Mouse (Mus musculus): ENCODE data around the gene Atp8a1.

The Atp8a1 gene

DNA sequence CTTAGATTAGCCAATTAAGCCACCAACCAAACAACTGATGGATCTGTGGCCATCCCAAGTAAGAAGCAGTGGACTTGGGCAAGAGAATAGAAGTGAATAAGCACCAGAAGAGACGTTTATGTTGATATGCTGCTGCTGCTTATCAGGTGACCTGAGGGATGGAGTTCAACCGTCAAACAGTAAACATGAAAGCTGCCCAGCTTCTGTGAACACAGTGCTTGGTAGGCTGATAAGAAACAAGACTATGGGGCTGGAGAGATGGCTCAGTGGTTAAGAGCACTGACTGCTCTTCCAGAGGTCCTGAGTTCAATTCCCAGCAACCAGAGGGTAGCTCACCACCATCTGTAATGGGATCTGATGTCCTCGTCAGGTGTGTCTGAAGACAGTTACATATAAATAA lies 168.4 kb downstream of the Atp8a1 start:
- DNase-seq (ENCODE audit: low spot score in 2 of 2) = no peak

- DNase-seq (ENCODE audit: low spot score in 2 of 2) = no peak
These were observed 174.2 kb downstream of the Atp8a1 start for GRCm38 (mm10) chr5:67673008-67673407.

GRCm38 (mm10) chr5:67670158-67670557 lies 177.1 kb downstream of the Atp8a1 start:
- no peak for DNase-seq (ENCODE audit: low spot score in 2 of 2)

DNA sequence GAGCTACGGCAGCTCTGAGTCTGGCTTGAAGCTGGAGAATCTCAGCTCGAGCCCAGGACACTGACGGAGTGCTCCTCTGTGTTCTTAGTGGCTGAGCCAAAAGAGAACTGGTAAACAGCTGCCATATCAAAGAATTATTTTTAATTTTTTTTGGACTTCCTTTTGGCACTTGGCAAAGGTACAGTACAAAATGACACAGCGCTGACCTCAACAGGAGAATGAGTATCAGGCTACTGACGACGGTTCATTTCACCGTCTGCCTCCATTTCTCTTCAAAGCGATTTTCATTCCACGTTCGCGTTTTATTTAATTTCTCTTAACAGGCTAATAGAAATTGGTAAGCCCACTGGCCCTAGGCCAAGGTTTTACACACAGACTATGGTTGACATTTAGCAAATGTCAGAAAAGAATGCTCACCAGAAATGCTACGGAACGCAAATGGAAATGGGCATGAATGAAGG lies 177.8 kb downstream of the Atp8a1 start:
- DNase-seq (ENCODE audit: low spot score in 2 of 2) = no peak

GRCm38 (mm10) chr5:67662715-67663114 lies 184.5 kb downstream of the Atp8a1 start:
- no peak for DNase-seq (ENCODE audit: low spot score in 2 of 2)

- DNase-seq (ENCODE audit: low spot score in 2 of 2) = no peak
These were observed 187.4 kb downstream of the Atp8a1 start for GRCm38 (mm10) chr5:67659864-67660263.

DNA sequence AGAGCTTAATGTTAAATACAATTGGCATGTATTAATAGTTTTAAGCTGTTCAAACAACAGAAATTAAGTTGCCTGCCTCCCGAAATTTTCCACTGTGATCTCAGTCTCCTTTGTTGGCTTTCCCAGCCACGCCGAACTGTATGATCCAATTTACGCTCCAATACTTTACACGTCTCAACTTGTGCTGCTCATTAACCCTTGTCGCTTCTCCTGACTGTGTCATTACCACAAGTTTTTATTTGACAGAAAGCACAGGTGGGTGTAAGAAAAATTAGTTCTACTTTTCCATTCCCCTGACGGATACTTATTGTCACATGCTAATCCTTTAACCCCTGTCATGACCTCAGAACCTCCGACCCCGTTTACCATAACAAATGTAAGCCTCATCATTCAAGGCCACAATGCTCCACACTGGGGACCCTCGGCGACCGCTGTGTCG lies 190.4 kb downstream of the Atp8a1 start:
- DNase-seq (ENCODE audit: low spot score in 2 of 2) = no peak

DNA sequence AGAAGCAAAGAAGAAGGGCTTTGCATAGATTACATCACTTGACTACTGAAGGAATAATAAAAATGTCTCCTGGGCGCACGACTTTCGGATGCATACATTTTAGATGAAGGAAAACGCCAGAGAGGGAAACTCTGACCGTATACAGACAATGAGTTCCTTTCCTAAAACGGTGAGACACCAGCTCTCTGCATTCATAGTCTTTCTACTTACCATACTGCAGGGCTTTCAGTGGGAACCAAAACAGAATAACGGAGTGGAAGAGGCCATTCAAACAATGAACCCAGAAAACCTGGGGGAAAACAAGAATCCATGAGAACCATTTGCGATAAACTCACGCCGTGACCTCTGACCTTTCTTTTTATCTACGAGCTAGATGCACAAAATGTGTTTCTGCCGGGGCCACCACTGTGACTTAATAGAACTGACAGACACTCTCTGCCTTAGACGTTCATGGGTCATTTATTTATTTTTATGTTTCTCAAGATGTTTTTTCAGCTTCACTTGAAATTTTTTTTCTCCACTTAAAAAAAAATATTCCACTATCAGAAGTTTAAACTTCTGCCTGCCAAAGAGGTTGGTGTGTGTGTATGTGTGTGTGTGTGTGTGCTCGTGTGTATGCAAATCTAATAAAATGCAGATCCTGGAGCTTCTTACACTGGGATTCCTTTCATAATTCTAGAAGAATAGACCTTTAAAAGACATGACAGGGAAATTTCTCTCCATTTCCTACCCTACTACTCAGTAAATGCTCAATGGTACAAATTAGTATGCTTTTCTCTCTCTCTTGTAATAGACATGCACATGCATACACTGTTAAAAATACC lies 191.3 kb downstream of the Atp8a1 start:
- no peak for DNase-seq (ENCODE audit: low spot score in 2 of 2)

DNA sequence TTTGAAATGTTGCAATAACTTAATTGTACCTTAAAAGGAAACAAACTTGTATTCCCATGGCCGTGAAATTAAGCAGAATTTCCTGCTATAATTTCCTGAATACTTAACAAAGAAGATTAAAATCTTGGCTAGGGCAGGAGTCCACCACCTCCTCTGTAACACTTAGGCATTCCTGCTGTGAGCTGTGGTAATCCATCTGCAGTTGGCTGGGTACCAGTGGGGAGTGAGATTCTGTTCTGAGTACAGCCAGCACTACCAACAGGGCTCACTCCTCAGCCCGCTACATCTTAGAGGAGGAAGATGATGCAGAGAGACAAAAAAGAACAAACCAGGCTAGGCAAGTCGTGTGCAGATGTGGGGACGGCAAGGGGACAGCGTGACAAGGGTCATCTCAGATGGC lies 192.7 kb downstream of the Atp8a1 start:
- DNase-seq (ENCODE audit: low spot score in 2 of 2) = no peak

- no peak for DNase-seq (ENCODE audit: low spot score in 2 of 2)
These were observed 193.7 kb downstream of the Atp8a1 start for GRCm38 (mm10) chr5:67653543-67653942.

GRCm38 (mm10) chr5:67652468-67652867 lies 194.8 kb downstream of the Atp8a1 start:
- no peak for DNase-seq (ENCODE audit: low spot score in 2 of 2)

- no peak for DNase-seq (ENCODE audit: low spot score in 2 of 2)
These were observed 197.2 kb downstream of the Atp8a1 start for GRCm38 (mm10) chr5:67650021-67650420.

- no peak for DNase-seq (ENCODE audit: low spot score in 2 of 2)
These were observed 198.1 kb downstream of the Atp8a1 start for GRCm38 (mm10) chr5:67649156-67649555.

GRCm38 (mm10) chr5:67647568-67647967 lies 199.7 kb downstream of the Atp8a1 start:
- DNase-seq (ENCODE audit: low spot score in 2 of 2) = peak in 1 of 2 experiments; percentile 29

- no peak for DNase-seq (ENCODE audit: low spot score in 2 of 2)
These were observed 200.3 kb downstream of the Atp8a1 start for GRCm38 (mm10) chr5:67646756-67647529.

GRCm38 (mm10) chr5:67643537-67644255 lies 203.5 kb downstream of the Atp8a1 start:
- DNase-seq (ENCODE audit: low spot score in 2 of 2) = no peak

- DNase-seq (ENCODE audit: low spot score in 2 of 2) = no peak
These were observed 205.7 kb downstream of the Atp8a1 start for GRCm38 (mm10) chr5:67641406-67642120.

DNA sequence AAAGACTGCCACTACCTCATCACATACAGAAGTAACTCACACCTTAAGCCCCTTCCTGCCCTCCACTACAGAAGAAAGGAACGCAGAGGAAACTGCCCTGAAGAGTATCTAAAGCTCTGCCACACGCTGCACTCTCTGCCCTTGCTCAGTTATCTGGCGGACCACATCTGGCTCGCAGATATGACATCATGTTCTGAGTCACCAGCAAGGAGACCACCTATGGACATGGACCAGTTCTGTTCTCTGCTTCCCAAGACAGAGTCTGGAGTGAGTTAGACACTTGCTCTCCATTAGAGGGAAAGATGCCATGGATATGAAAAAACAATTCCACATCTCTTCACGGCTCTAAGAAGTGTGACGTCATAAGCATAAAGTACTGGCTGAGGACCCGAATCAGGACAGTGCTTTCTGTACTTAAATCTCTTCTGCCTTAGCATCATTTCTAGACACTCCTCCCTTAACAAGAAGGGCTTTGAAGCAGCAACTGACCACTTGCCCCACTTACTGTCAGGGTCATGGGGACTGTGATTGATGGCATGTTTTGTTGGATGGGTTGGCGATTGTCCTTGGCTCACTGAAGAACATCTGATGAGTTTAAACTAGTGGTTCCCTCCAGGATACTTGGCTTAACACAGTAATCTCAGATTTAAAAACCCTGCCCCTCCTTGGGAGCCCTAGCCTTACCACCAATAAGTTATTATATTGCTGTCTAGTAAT lies 206.5 kb downstream of the Atp8a1 start:
- DNase-seq (ENCODE audit: low spot score in 2 of 2) = no peak

DNA sequence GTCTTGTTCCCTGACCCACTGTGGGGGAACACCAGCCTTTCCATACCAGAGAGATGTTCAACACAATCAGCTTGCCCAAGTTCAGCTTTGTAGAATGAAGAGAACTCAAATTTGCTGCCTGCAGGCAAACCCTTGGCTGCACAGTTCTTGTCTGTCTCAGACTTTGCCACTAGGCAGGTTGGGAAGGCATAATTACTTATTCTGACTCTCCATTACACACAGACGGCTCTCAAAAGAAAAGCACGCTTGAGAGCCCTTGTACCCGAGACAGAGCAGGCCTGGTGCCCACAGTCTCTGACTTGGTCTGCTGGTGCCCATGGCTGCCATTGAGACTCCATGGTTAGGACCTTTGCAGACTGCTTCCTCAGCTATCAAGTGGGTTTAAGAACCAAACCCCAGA lies 212.9 kb downstream of the Atp8a1 start:
- DNase-seq (ENCODE audit: low spot score in 2 of 2) = no peak

DNA sequence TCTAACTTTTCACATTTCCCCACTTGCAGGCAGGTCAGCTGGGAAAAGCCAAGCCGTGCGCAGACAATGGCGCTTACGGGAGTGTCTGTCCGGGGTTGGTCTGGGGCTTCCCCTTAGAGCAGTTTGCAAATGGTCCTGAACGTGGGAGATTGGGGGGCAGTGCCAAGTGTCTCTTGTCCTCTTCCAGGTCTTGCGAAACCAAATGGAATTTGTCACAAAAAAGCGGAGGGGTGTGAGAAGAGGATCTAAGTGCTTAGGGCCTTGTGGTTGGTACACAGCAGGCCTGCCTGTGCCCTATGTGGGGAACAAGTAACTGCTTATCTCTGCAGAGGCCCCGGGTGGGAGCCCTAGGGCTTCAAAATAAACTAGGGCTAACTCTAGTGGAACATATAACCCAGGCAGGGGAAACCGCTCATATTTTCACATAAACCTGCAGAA lies 213.4 kb downstream of the Atp8a1 start:
- no peak for DNase-seq (ENCODE audit: low spot score in 2 of 2)
